ENCODE assay signal across 27 mouse cellular contexts in the genomic region with DNA sequence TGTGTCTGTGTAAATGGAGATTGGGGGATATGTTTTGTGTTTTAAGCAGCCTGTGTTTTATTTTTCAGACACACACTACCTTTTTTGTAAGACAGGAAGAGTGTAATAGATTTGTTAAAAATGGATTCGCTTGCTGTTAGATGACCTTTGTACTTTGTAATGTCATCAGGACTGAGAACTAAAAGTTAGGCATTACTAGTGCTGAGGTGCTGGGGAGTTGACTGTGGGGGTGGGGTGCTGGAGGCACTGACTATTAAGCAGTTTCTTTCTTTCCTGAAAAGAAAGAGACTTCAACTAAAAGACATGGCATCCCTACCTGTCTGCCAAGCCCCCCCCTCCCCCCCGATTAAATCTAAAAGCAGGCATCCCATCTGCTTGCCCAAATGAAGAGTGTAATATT. TPM values are rescaled to one million over a fixed set of nuclear protein-coding genes. Genes with fewer than 3 reads are reported as not detected.
A peak's percentile ranks its signal among the peaks of the same experiment; 100 is the strongest.
DNase-seq lines count a peak whose midpoint lies in the region; ATAC-seq and TF ChIP-seq lines count a peak whose summit lies in the region.
"Had no signal": no experiment of that assay in that cellular context is flagged by ENCODE, and none has a peak within 500 bp of the region (broad histone marks: within the 10 kb centered on the region; RNA-seq: fewer than 3 reads in every experiment).

No protein-coding gene starts in this region.

- TF ChIP-seq CTCF in kidney, adult 2 months (conservative IDR thresholded peaks at IDR 0.05; ENCODE audit: insufficient read depth, insufficient read length, low read depth, low read length) = no peak

- H3K36me3 ChIP-seq in liver, embryonic 12.5 days = no peaks in the 10 kb centered on the region
- no peaks in the 10 kb centered on the region for H3K36me3 ChIP-seq in kidney, adult 2 months (ENCODE audit: control insufficient read depth, insufficient read depth, low read length)
- H3K36me3 ChIP-seq: embryonic facial prominence, embryonic 13.5 days; heart, embryonic 15.5 days; hindbrain, embryonic 13.5 days; limb, embryonic 15.5 days; neural tube, embryonic 13.5 days had no signal

- no peak for ATAC-seq in liver, embryonic 12.5 days
- ATAC-seq: CD4-positive, CD25-positive, alpha-beta regulatory T cell, adult 4 months; forebrain, embryonic 14.5 days; midbrain, embryonic 16.5 days had no signal

- no peaks in the 10 kb centered on the region for H3K9me3 ChIP-seq in liver, embryonic 12.5 days (replicated peaks)
- H3K9me3 ChIP-seq: embryonic facial prominence, embryonic 13.5 days; heart, embryonic 15.5 days; hindbrain, embryonic 13.5 days; limb, embryonic 15.5 days; neural tube, embryonic 13.5 days had no signal

- WGBS in liver, embryonic 12.5 days (ENCODE audit: insufficient replicate concordance) = 20% methylated on average over 2 of the region's 2 CpGs
- 26% methylated on average over 2 of the region's 2 CpGs for WGBS in kidney, adult 2 months

- no peak overlapping the region for H3K4me2 ChIP-seq in liver, embryonic 12.5 days
- H3K4me2 ChIP-seq: embryonic facial prominence, embryonic 13.5 days; heart, embryonic 15.5 days; hindbrain, embryonic 13.5 days; limb, embryonic 15.5 days; lung, embryonic 14.5 days; neural tube, embryonic 13.5 days had no signal

- TF ChIP-seq POLR2A in kidney, adult 2 months (IDR thresholded peaks at IDR 0.05; ENCODE audit: low read depth, low read length) = no peak

- no peak overlapping the region for H3K9ac ChIP-seq in liver, embryonic 12.5 days
- H3K9ac ChIP-seq: embryonic facial prominence, embryonic 13.5 days; heart, embryonic 15.5 days; hindbrain, embryonic 13.5 days; limb, embryonic 15.5 days; lung, embryonic 14.5 days; neural tube, embryonic 13.5 days had no signal

- no peak overlapping the region for H3K4me3 ChIP-seq in liver, embryonic 12.5 days
- no peak overlapping the region for H3K4me3 ChIP-seq in kidney, adult 2 months (ENCODE audit: insufficient read depth, low read depth, low read length)
- H3K4me3 ChIP-seq: embryonic facial prominence, embryonic 13.5 days; heart, embryonic 15.5 days; hindbrain, embryonic 13.5 days; limb, embryonic 15.5 days; myocyte; neural tube, embryonic 13.5 days had no signal

- DNase-seq in liver = peak; percentile 12
- DNase-seq in kidney, adult 2 months = peak; percentile 86
- DNase-seq in kidney, postnatal 14 days = peak; percentile 63
- DNase-seq in yolk sac, embryonic 10.5 days (ENCODE audit: low spot score) = peak; percentile 66
- DNase-seq in adrenal gland, adult 2 months = no peak
- no peak for DNase-seq in urinary bladder, adult 2 months (ENCODE audit: low spot score)
- no peak for DNase-seq in adrenal gland, postnatal 36 days
- DNase-seq: cerebellum, adult 8-10 months; cerebellum, postnatal 36 days; heart, postnatal 36 days; layer of hippocampus, adult 9-11 months; left cerebral cortex, postnatal 4 days; lung, embryonic 14.5 days; lung, postnatal 4 days; right cerebral cortex, postnatal 25 days; spleen, adult 18-20 months had no signal

- no peaks in the 10 kb centered on the region for H3K4me1 ChIP-seq in liver, embryonic 12.5 days
- H3K4me1 ChIP-seq in kidney, adult 2 months (ENCODE audit: control insufficient read depth, insufficient read depth, low read length) = peaks cover 6% of the 10 kb centered on the region; the same call in 1 of the 2 replicates

- no peak overlapping the region for H3K27ac ChIP-seq in liver, embryonic 12.5 days
- no peak overlapping the region for H3K27ac ChIP-seq in kidney, adult 2 months (ENCODE audit: insufficient read depth, low read depth, low read length)
- H3K27ac ChIP-seq: embryonic facial prominence, embryonic 13.5 days; heart, embryonic 15.5 days; hindbrain, embryonic 13.5 days; limb, embryonic 15.5 days; neural tube, embryonic 13.5 days had no signal

- H3K27me3 ChIP-seq in liver, embryonic 12.5 days (replicated peaks) = peaks cover 51% of the 10 kb centered on the region
- no peaks in the 10 kb centered on the region for H3K27me3 ChIP-seq in kidney, adult 2 months (replicated peaks; ENCODE audit: control insufficient read depth, insufficient read depth, low read length)

RNA-seq across cellular contexts. Expression of a gene that starts 39.9 kb away (rescaled TPM):
- 1.4 and 1.6 TPM in 2 replicates for polyA plus RNA-seq in liver, embryonic 12.5 days (2016; fragmentation: Nextera tagmentation; extraction: Ambion mirVana)
- 26.0 and 34.0 TPM in 2 replicates for polyA plus RNA-seq in kidney, adult 2 months (2012; rRNA removed)
- total RNA-seq in adrenal gland, adult 2 months (2021) = under 1 TPM in 1 of 2 experiments, not detected in 1; 0.17 TPM
- polyA plus RNA-seq in adrenal gland, adult 2 months (2012; rRNA removed) = 0.02 TPM in 1 of 2 replicates, not detected in the other
- 0.03 TPM in 2 replicates for polyA plus RNA-seq in urinary bladder, adult 2 months (2012; rRNA removed)
- not detected for total RNA-seq in adrenal gland, postnatal 36 days (2021)
- total RNA-seq: gastrocnemius, adult 8-10 months had no signal
- polyA plus RNA-seq: CD4-positive, CD25-positive, alpha-beta regulatory T cell, adult 4 months; myocyte had no signal

Comparison
In these comparisons a context has a peak if more than half of its experiments do, and no peak if none do; other contexts are left out.
1. DNase-seq: peak in liver (single experiment), kidney, adult 2 months (single experiment), kidney, postnatal 14 days (single experiment) and yolk sac, embryonic 10.5 days (single experiment); none in adrenal gland, adult 2 months (single experiment), urinary bladder, adult 2 months (single experiment) and adrenal gland, postnatal 36 days (0 of 2).
2. RNA of a gene that starts 39.9 kb away (polyA plus RNA-seq): 26.0 to 34.0 TPM in kidney, adult 2 months; 1.4 to 1.6 TPM in liver, embryonic 12.5 days, 0.03 TPM in urinary bladder, adult 2 months and 0.02 TPM in adrenal gland, adult 2 months; every median in the first group is over 10 times any median in the second.